Mouse (Mus musculus) embryonic facial prominence, embryonic 13.5 days (tissue): ENCODE results near the gene Adamtsl1. TPM values are rescaled to one million over a fixed set of nuclear protein-coding genes. Genes with fewer than 3 reads are reported as not detected.

Experiments used
- ATAC-seq: fragments of 200-750 bp; cut with Nextera tagmentation; 2 replicates; pipeline ENCODE4 v1.8.0; 2017; ENCODE audit warnings: low read depth; ENCODE audit not compliant: insufficient number of reproducible peaks, insufficient read depth, low FRiP score, low TSS enrichment
- H3K27ac ChIP-seq: fragments of 300-500 bp; sonication (generic); 2 replicates; pipeline ENCODE4 v1.5.1; 2015; ENCODE audit warnings: moderate library complexity, mild to moderate bottlenecking, inconsistent platforms
- H3K27me3 ChIP-seq: fragments of 300-500 bp; sonication (generic); 2 replicates; pipeline ENCODE4 v1.6.1; 2015; ENCODE audit warnings: mild to moderate bottlenecking, inconsistent platforms
- H3K36me3 ChIP-seq: fragments of 300-500 bp; sonication (generic); 2 replicates; pipeline ENCODE4 v1.6.1; 2015; ENCODE audit warnings: mild to moderate bottlenecking, inconsistent platforms
- H3K4me1 ChIP-seq: fragments of 300-500 bp; sonication (generic); 2 replicates; pipeline ENCODE4 v1.6.1; 2015; ENCODE audit warnings: inconsistent platforms
- H3K4me2 ChIP-seq: fragments of 300-500 bp; sonication (generic); 2 replicates; pipeline ENCODE4 v1.6.1; 2015; ENCODE audit warnings: moderate library complexity, mild to moderate bottlenecking, inconsistent platforms
- H3K4me3 ChIP-seq: fragments of 300-500 bp; sonication (generic); 2 replicates; pipeline ENCODE4 v1.5.1; 2015; ENCODE audit warnings: mild to moderate bottlenecking, inconsistent platforms
- H3K9ac ChIP-seq: fragments of 300-500 bp; sonication (generic); 2 replicates; pipeline ENCODE4 v1.6.1; 2015; ENCODE audit warnings: mild to moderate bottlenecking, inconsistent platforms
- H3K9me3 ChIP-seq: fragments of 300-500 bp; sonication (generic); 2 replicates; pipeline ENCODE4 v1.6.1; 2016; ENCODE audit warnings: inconsistent platforms
- WGBS: fragments of 180-500 bp; shearing (Covaris S2); methylation state at CpG from one replicate; pipeline ENCODE4 v1.1.7; 2015; ENCODE audit warnings: mixed read lengths; 5-methylcytosine and 5-hydroxymethylcytosine counted together
- polyA plus RNA-seq: library from polyadenylated mRNA; unstranded; fragments of >200 nt; fragmentation: Nextera tagmentation; extraction: Ambion mirVana; gene quantifications from 2 replicates; pipeline ENCODE4 v1.2.1, GENCODE M21; 2015

The Adamtsl1 gene
- polyA plus RNA-seq, 1 experiment from 2014 or later: 48.1 TPM

GRCm38 (mm10) chr4:85818504-85818903, 304.5 kb downstream of the Adamtsl1 start:
- H3K4me1 ChIP-seq: no peaks in the 10 kb centered on the region
- no peak overlapping the region for H3K4me2 ChIP-seq
- H3K27ac ChIP-seq: no peak overlapping the region
- no peak overlapping the region for H3K4me3 ChIP-seq
- H3K36me3 ChIP-seq: no peaks in the 10 kb centered on the region
- H3K9ac ChIP-seq: no peak overlapping the region
- peaks cover 11% of the 10 kb centered on the region for H3K27me3 ChIP-seq
- no peaks in the 10 kb centered on the region for H3K9me3 ChIP-seq
- ATAC-seq: no peak
- WGBS: 70% methylated on average over 2 of the region's 2 CpGs

DNA sequence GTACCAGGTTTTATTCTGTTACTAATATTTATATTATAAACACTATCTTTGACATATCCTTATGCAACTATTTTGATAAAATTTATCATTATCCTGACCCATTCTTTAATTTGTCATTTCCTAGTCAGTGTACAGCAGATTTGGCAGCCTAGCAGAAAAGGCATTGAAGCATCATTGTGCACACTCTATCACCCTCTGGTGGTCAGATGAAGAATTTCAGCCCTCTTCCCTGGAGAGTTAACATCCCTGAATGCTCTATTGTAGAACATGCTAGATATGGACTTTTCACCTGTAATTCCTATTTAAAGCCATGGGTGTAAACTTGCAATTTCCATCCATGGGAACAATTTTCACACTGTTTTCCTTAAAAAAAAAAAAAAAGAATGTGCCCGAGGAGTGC, 305.2 kb downstream of the Adamtsl1 start:
- 0 out of 2 replicates have a peak, but pooled peaks have one; percentile 56 for ATAC-seq
- H3K9me3 ChIP-seq: no peaks in the 10 kb centered on the region
- WGBS: 72% methylated on average over 1 of the region's 1 CpGs

GRCm38 (mm10) chr4:85819921-85820320, 305.9 kb downstream of the Adamtsl1 start:
- H3K9ac ChIP-seq: no peak overlapping the region
- H3K4me2 ChIP-seq: no peak overlapping the region
- peaks cover 8% of the 10 kb centered on the region for H3K4me1 ChIP-seq
- H3K9me3 ChIP-seq: no peaks in the 10 kb centered on the region
- H3K27me3 ChIP-seq: peaks cover 11% of the 10 kb centered on the region
- no peak overlapping the region for H3K4me3 ChIP-seq
- no peaks in the 10 kb centered on the region for H3K36me3 ChIP-seq
- no peak for ATAC-seq
- no peak overlapping the region for H3K27ac ChIP-seq
- WGBS: 41% methylated on average over 1 of the region's 1 CpGs

More for the DNA sequence above, 305.2 kb downstream of the Adamtsl1 start:
- Histone ChIP-seq H3K27ac (no peak overlapping the region), H3K4me1 (peaks cover 5% of the 10 kb centered on the region), H3K27me3 (peaks cover 11% of the 10 kb centered on the region), H3K9ac (no peak overlapping the region), H3K36me3 (no peaks in the 10 kb centered on the region), H3K4me2 (no peak overlapping the region), H3K4me3 (no peak overlapping the region)

GRCm38 (mm10) chr4:85823952-85824704, 310.2 kb downstream of the Adamtsl1 start:
- 30% methylated on average over 8 of the region's 8 CpGs for WGBS
- ATAC-seq: no peak
- H3K4me1 ChIP-seq: peaks cover 12% of the 10 kb centered on the region
- peak overlapping the region; percentile 17; the same call in 1 of the 2 replicates for H3K4me2 ChIP-seq
- H3K9me3 ChIP-seq: no peaks in the 10 kb centered on the region
- H3K4me3 ChIP-seq: no peak overlapping the region
- H3K36me3 ChIP-seq: no peaks in the 10 kb centered on the region
- peak overlapping the region; percentile 23; the same call in 1 of the 2 replicates for H3K27ac ChIP-seq
- H3K27me3 ChIP-seq: peaks cover 27% of the 10 kb centered on the region
- H3K9ac ChIP-seq: no peak overlapping the region

DNA sequence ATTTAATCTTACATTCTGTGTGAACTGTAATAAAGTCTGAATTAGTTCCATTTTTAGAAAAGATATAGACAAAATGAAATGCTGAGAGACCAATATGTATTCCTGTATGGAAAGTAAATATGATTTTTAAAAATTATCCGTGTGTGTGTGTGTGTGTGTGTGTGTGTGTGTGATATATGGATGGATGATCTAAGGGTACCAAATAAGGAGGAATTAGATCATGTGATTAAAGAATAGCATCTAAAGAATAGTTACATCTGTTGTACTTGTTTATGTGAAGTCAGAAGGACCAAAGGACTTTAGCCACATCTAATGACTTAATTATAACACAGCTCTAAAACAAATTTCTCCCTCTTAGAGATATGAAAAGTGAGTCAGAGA, 310.7 kb downstream of the Adamtsl1 start:
- H3K9ac ChIP-seq: no peak overlapping the region
- peaks cover 12% of the 10 kb centered on the region for H3K4me1 ChIP-seq
- no peaks in the 10 kb centered on the region for H3K36me3 ChIP-seq
- no peaks in the 10 kb centered on the region for H3K9me3 ChIP-seq
- H3K4me3 ChIP-seq: no peak overlapping the region
- H3K4me2 ChIP-seq: no peak overlapping the region
- 45% methylated on average over 1 of the region's 1 CpGs for WGBS
- no peak for ATAC-seq
- no peak overlapping the region for H3K27ac ChIP-seq
- peaks cover 25% of the 10 kb centered on the region for H3K27me3 ChIP-seq

- Histone ChIP-seq H3K27ac (peak overlapping the region; percentile 89), H3K4me3 (no peak overlapping the region), H3K9me3 (no peaks in the 10 kb centered on the region), H3K9ac (no peak overlapping the region), H3K4me2 (no peak overlapping the region), H3K36me3 (no peaks in the 10 kb centered on the region), H3K27me3 (no peaks in the 10 kb centered on the region), H3K4me1 (peaks cover 27% of the 10 kb centered on the region)
- ATAC-seq: no peak
These were observed 323.1 kb downstream of the Adamtsl1 start for GRCm38 (mm10) chr4:85837058-85837457.

- Histone ChIP-seq H3K4me2 (peak overlapping the region; percentile 24; the same call in 1 of the 2 replicates), H3K4me1 (peaks cover 26% of the 10 kb centered on the region), H3K27ac (peak overlapping the region; percentile 89), H3K9ac (no peak overlapping the region), H3K4me3 (no peak overlapping the region), H3K9me3 (no peaks in the 10 kb centered on the region), H3K27me3 (no peaks in the 10 kb centered on the region), H3K36me3 (no peaks in the 10 kb centered on the region)
- 45% methylated on average over 5 of the region's 5 CpGs for WGBS
- peak; percentile 79; the same call in 1 of the 2 replicates for ATAC-seq
These were observed 323.6 kb downstream of the Adamtsl1 start for GRCm38 (mm10) chr4:85837532-85837965.

DNA sequence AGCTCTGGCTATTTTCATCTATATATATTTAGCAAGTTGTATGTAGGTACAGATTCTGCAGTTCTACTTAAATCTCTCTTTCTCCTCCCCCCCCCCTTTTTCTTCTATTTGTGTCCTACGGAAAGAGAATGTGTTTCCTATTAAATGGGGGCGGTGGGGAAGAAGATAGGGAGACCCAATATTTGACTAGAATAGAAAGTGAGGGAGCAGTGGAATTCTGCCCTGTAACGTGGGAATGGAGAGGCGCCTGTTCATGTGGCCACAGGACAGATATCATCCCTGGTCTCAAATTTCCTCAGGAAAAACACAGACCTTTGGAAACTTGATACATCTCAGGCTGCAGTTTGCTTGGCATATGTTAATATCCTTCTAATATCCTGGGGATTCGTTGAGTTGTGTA, 324.1 kb downstream of the Adamtsl1 start:
- Histone ChIP-seq H3K36me3 (no peaks in the 10 kb centered on the region), H3K27ac (peak overlapping the region; percentile 71), H3K9ac (no peak overlapping the region), H3K4me3 (no peak overlapping the region), H3K9me3 (no peaks in the 10 kb centered on the region), H3K27me3 (no peaks in the 10 kb centered on the region), H3K4me2 (peak overlapping the region; percentile 24), H3K4me1 (peaks cover 26% of the 10 kb centered on the region)
- no peak for ATAC-seq
- WGBS: 10% methylated on average over 5 of the region's 5 CpGs

DNA sequence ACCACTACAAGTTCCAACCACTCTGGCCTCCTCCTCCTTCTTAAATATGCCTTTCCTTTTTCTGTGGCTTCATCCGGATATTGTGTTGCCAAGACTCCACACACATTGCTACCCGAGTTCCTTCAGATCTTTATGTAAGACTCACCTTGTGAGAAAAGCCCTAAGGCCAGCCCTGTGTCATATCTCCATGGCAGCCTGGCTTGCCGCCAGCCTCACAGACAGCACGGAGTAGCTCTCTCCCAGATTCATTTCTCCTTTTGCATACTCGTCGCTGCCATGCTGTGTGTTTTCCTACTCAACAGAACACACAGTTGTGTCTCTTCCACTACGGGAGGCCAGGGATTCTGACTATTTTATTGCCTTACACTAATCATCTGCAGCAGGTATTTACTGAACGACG, 328.1 kb downstream of the Adamtsl1 start:
- Histone ChIP-seq H3K9ac (no peak overlapping the region), H3K4me3 (no peak overlapping the region), H3K27me3 (no peaks in the 10 kb centered on the region), H3K9me3 (no peaks in the 10 kb centered on the region), H3K27ac (peak overlapping the region; percentile 51; the same call in 1 of the 2 replicates), H3K4me1 (peaks cover 20% of the 10 kb centered on the region), H3K36me3 (no peaks in the 10 kb centered on the region), H3K4me2 (no peak overlapping the region)
- 63% methylated on average over 9 of the region's 9 CpGs for WGBS
- no peak for ATAC-seq

DNA sequence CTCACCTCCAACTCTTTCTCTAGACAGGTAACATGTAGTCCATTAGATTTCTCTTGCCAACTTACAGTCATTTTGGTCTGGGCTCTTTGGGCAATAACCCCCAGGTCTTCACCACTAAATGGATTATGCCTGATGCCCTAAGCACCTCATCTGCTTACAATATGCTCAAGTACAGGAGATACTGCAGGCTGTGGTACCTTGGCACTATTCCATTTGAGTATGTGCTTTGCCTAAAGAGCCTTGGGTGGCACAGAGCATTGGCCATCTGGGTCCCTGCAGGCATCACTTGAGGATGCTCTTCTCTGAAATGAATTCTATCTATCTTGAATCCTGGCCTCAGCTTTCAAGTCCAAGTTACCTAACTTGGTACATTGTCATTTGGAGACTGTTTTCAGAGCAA, 330.4 kb downstream of the Adamtsl1 start:
- ATAC-seq: no peak
- H3K27ac ChIP-seq: no peak overlapping the region

GRCm38 (mm10) chr4:85845931-85846330, 332.0 kb downstream of the Adamtsl1 start:
- no peak overlapping the region for H3K4me2 ChIP-seq
- H3K9ac ChIP-seq: no peak overlapping the region
- no peaks in the 10 kb centered on the region for H3K27me3 ChIP-seq
- 17% methylated on average over 7 of the region's 7 CpGs for WGBS
- peaks cover 3% of the 10 kb centered on the region; the same call in 1 of the 2 replicates for H3K4me1 ChIP-seq
- no peak for ATAC-seq
- no peak overlapping the region for H3K4me3 ChIP-seq
- no peaks in the 10 kb centered on the region for H3K36me3 ChIP-seq
- H3K9me3 ChIP-seq: no peaks in the 10 kb centered on the region
- no peak overlapping the region for H3K27ac ChIP-seq

More for the DNA sequence above, 330.4 kb downstream of the Adamtsl1 start:
- Histone ChIP-seq H3K4me3 (no peak overlapping the region), H3K4me2 (no peak overlapping the region), H3K36me3 (no peaks in the 10 kb centered on the region), H3K27me3 (no peaks in the 10 kb centered on the region), H3K9me3 (no peaks in the 10 kb centered on the region), H3K4me1 (peaks cover 3% of the 10 kb centered on the region; the same call in 1 of the 2 replicates), H3K9ac (no peak overlapping the region)

- WGBS: 52% methylated on average over 7 of the region's 7 CpGs
- H3K27ac ChIP-seq: no peak overlapping the region
- peaks cover 8% of the 10 kb centered on the region; the same call in 1 of the 2 replicates for H3K4me1 ChIP-seq
- no peaks in the 10 kb centered on the region for H3K36me3 ChIP-seq
- no peak for ATAC-seq
- no peak overlapping the region for H3K4me3 ChIP-seq
- H3K9ac ChIP-seq: no peak overlapping the region
- no peaks in the 10 kb centered on the region for H3K27me3 ChIP-seq
- no peaks in the 10 kb centered on the region for H3K9me3 ChIP-seq
- no peak overlapping the region for H3K4me2 ChIP-seq
These were observed 339.4 kb downstream of the Adamtsl1 start for GRCm38 (mm10) chr4:85853401-85853800.
